Mouse (Mus musculus) megakaryocyte, embryonic 14.5 days (primary cell): ENCODE measurements around the gene Igtp.

Experiments
- FLI1 ChIP-seq: IDR thresholded peaks from 2 replicates; pipeline ENCODE4 v1.6.1; 2012; ENCODE audit warnings: low read length, inconsistent platforms, mixed read lengths
- GATA1 ChIP-seq: IDR thresholded peaks from 3 replicates; pipeline ENCODE4 v1.6.1; 2012; ENCODE audit warnings: mixed read lengths, low read length, inconsistent platforms, borderline replicate concordance

- TF ChIP-seq GATA1 (no peak), FLI1 (no peak)
These were observed 11.8 kb downstream of the Igtp start for GRCm38 (mm10) chr11:58211062-58211681.
